Mouse (Mus musculus): ENCODE results near the gene Maff. TPM values are rescaled to one million over a fixed set of nuclear protein-coding genes. Genes with fewer than 3 reads are reported as not detected.

Gene Maff
- polyA plus RNA-seq, 1 experiment, result 8.1 TPM

DNA sequence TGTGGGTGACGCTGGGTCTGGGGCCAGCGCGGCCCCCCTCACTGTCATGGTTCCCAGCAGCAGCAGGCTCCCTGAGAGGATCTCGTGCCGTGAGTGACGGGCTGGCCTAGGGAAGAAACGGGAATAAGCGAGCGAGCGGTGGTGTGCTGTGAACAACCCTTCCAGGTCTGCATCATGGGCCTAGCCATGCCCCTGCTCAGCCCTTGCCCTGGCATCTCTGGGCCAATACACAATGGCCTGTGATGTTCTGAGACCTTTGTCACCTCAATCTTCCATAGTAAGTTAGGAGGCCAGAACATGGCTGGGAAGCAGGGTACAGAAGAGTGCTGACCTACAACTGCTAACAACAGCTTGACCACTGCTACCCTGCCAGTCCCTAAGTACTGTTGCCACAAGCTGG lies 32.2 kb downstream of the Maff start:
- Histone ChIP-seq H3K27ac (ENCODE audit: control insufficient read depth, insufficient read depth, low read length) (no peak overlapping the region), H3K4me3 (ENCODE audit: control insufficient read depth, insufficient read depth, low read length) (no peak overlapping the region), H3K27me3 (ENCODE audit: control insufficient read depth, insufficient read depth, low read length) (no peaks in the 10 kb centered on the region), H3K4me1 (replicated peaks; ENCODE audit: control insufficient read depth, insufficient read depth, low read length) (peaks cover 57% of the 10 kb centered on the region), H3K36me3 (ENCODE audit: control insufficient read depth, insufficient read depth, low read length) (peaks cover 7% of the 10 kb centered on the region)
- TF ChIP-seq CTCF (IDR thresholded peaks at IDR 0.05; ENCODE audit: borderline replicate concordance, control insufficient read depth, extremely low read depth, insufficient read depth, low read length, poor library complexity) (no peak), POLR2A (IDR thresholded peaks at IDR 0.05; ENCODE audit: control insufficient read depth, extremely low read depth, insufficient read depth, low read length, poor library complexity) (no peak)
- over 99% methylated on average over 10 of the region's 10 CpGs for WGBS
- no peak for DNase-seq

DNA sequence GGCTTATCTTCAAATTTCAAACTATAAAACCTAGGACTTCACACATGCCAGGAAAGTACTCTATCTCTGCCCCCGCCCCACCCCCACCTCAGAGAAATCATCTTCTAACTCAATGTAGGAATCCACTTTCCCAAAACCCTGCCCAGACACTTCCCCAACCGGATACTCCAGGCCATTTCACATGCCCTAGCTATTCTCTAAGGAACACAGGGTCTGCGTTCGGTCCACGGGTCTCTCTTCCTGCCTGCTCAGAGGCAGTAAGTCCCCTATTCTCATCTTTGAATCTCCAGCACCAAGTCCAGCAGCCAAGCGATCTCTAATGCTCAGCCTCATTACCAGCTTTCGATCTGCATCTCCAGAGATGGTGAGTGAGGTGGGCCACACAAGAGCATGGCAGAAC lies 33.2 kb downstream of the Maff start:
- H3K36me3 ChIP-seq (ENCODE audit: control insufficient read depth, insufficient read depth, low read length), result peaks cover 7% of the 10 kb centered on the region
- H3K27ac ChIP-seq (ENCODE audit: control insufficient read depth, insufficient read depth, low read length), result no peak overlapping the region
- no peaks in the 10 kb centered on the region for H3K27me3 ChIP-seq (ENCODE audit: control insufficient read depth, insufficient read depth, low read length)
- TF ChIP-seq POLR2A (IDR thresholded peaks at IDR 0.05; ENCODE audit: control insufficient read depth, extremely low read depth, insufficient read depth, low read length, poor library complexity) (no peak), CTCF (IDR thresholded peaks at IDR 0.05; ENCODE audit: borderline replicate concordance, control insufficient read depth, extremely low read depth, insufficient read depth, low read length, poor library complexity) (no peak)
- DNase-seq, result no peak
- peaks cover 47% of the 10 kb centered on the region for H3K4me1 ChIP-seq (replicated peaks; ENCODE audit: control insufficient read depth, insufficient read depth, low read length)
- WGBS, result 94% methylated on average over 7 of the region's 7 CpGs
- H3K4me3 ChIP-seq (ENCODE audit: control insufficient read depth, insufficient read depth, low read length), result no peak overlapping the region

DNA sequence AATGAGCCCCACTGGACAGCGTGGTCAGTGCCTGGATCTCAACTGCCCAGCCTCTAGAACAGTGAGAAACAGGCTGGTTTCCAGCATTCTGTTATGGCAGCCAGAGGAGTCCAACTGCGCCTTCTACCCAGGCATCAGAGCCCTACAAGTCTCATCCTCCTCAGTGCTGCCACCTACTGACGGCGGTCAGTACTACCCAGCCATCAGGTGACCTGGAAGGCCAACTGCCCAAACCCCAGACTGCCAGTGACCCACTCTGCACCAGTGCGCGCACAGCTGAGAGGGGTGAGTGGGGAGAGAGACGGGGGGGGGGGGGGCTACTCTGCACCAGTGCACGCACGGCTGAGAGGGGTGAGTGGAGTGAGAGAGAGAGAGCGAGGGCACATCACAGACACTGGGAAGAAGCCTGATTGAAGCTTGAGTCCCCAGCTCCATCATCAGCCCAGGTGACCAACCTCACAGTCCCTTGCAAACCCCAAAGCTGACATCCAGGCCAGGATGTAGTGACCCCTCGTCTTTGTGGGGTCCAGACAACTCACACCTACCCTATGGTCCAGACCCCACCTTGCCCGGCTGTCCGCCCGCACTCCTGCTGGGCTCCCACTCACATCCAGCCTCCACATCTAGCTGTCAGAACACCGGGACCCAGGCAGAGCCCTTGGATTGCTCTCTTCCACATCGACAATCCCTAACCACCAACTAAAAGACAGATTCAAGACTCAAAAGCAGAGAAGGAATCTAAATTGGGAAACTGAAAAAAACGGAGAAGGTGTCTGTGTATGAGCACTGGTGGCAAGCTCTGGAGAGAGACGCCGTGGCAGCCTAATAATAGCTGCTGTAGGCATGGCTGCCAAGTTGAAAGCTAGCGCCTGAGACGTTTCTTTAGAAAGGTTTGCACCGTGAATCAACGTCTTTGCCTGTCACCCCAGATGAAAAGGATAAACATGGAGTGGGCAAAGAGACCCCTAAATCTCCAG lies 34.3 kb downstream of the Maff start:
- H3K36me3 ChIP-seq (ENCODE audit: control insufficient read depth, insufficient read depth, low read length), result peaks cover 7% of the 10 kb centered on the region
- H3K4me3 ChIP-seq (ENCODE audit: control insufficient read depth, insufficient read depth, low read length), result no peak overlapping the region
- H3K27ac ChIP-seq (ENCODE audit: control insufficient read depth, insufficient read depth, low read length), result no peak overlapping the region; the same call in 1 of the 2 replicates
- no peaks in the 10 kb centered on the region for H3K27me3 ChIP-seq (ENCODE audit: control insufficient read depth, insufficient read depth, low read length)
- WGBS, result 66% methylated on average over 22 of the region's 23 CpGs
- TF ChIP-seq CTCF (IDR thresholded peaks at IDR 0.05; ENCODE audit: borderline replicate concordance, control insufficient read depth, extremely low read depth, insufficient read depth, low read length, poor library complexity) (peak; percentile 68; the same call in 1 of the 2 replicates), POLR2A (IDR thresholded peaks at IDR 0.05; ENCODE audit: control insufficient read depth, extremely low read depth, insufficient read depth, low read length, poor library complexity) (no peak)
- H3K4me1 ChIP-seq (replicated peaks; ENCODE audit: control insufficient read depth, insufficient read depth, low read length), result peaks cover 36% of the 10 kb centered on the region
- DNase-seq, result peak; percentile 60

DNA sequence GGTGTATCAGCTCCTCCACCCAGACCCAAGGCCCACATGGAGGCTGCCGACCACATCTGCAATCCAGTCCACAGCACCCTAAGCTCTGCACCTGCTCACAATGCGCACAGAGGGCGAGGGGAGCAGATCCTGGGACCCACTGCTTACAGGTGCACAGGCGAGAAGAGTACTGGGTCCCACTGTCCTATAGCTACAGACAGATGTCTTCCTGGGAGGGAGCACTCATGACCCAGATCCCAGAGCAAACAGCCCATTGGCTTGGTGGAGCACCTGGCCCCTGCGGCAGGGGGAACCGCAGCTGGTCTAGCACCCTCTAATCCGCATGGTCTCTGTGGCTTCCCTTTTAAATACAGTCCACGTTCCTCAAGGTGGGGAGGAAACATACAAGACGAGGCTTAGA lies 35.2 kb downstream of the Maff start:
- H3K36me3 ChIP-seq (ENCODE audit: control insufficient read depth, insufficient read depth, low read length), result peaks cover 3% of the 10 kb centered on the region
- peaks cover 35% of the 10 kb centered on the region for H3K4me1 ChIP-seq (replicated peaks; ENCODE audit: control insufficient read depth, insufficient read depth, low read length)
- peak; percentile 66 for DNase-seq
- H3K4me3 ChIP-seq (ENCODE audit: control insufficient read depth, insufficient read depth, low read length), result no peak overlapping the region
- peak overlapping the region; percentile 48 for H3K27ac ChIP-seq (ENCODE audit: control insufficient read depth, insufficient read depth, low read length)
- 22% methylated on average over 9 of the region's 9 CpGs for WGBS
- TF ChIP-seq CTCF (IDR thresholded peaks at IDR 0.05; ENCODE audit: borderline replicate concordance, control insufficient read depth, extremely low read depth, insufficient read depth, low read length, poor library complexity), result no peak
- no peak for TF ChIP-seq POLR2A (IDR thresholded peaks at IDR 0.05; ENCODE audit: control insufficient read depth, extremely low read depth, insufficient read depth, low read length, poor library complexity)
- no peaks in the 10 kb centered on the region for H3K27me3 ChIP-seq (ENCODE audit: control insufficient read depth, insufficient read depth, low read length)

DNA sequence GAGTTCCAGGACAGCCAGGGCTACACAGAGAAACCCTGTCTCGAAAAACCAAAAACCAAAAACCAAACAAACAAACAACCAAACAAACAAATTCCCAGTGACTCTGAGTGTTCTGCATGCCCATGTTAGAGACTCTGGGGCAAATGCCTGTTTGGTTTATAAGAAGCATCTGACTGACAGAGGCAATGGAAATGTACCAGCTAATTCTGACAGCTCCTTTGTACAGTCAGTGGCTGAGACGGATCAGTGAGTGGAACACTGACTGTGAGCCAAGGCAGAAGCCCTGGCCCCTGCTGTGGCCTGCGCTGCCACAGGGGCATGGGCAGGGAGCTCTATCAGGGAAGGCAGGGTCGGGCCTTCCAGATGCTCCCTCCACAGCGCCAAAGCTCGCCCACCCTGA lies 40.7 kb downstream of the Maff start:
- Histone ChIP-seq H3K27ac (ENCODE audit: control insufficient read depth, insufficient read depth, low read length) (no peak overlapping the region), H3K4me3 (ENCODE audit: control insufficient read depth, insufficient read depth, low read length) (no peak overlapping the region), H3K4me1 (replicated peaks; ENCODE audit: control insufficient read depth, insufficient read depth, low read length) (peaks cover 17% of the 10 kb centered on the region), H3K36me3 (ENCODE audit: control insufficient read depth, insufficient read depth, low read length) (no peaks in the 10 kb centered on the region), H3K27me3 (ENCODE audit: control insufficient read depth, insufficient read depth, low read length) (no peaks in the 10 kb centered on the region)
- WGBS, result 91% methylated on average over 6 of the region's 6 CpGs
- no peak for DNase-seq
- TF ChIP-seq CTCF (IDR thresholded peaks at IDR 0.05; ENCODE audit: borderline replicate concordance, control insufficient read depth, extremely low read depth, insufficient read depth, low read length, poor library complexity), result no peak
- TF ChIP-seq POLR2A (IDR thresholded peaks at IDR 0.05; ENCODE audit: control insufficient read depth, extremely low read depth, insufficient read depth, low read length, poor library complexity), result no peak

DNA sequence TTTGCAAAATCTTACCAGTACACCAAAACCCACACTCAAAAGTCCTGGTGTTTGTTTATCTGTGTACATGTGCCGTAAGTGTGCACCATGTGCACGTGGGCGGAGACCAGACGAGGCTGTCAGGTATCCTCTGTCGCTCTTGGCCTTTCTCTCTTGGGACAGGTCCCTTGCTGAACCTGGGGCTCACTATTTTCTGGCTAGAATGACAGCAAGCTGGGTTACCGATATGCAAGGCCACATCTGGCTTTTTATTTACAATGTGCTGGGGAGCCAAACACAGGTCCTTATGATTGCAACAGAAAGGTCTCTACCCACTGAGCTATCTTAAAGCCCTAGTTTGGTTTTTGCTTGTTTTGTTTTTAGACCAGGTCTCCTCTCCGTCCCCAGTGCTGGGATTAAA lies 41.2 kb downstream of the Maff start:
- H3K36me3 ChIP-seq (ENCODE audit: control insufficient read depth, insufficient read depth, low read length), result no peaks in the 10 kb centered on the region
- 93% methylated on average over 7 of the region's 7 CpGs for WGBS
- no peak overlapping the region for H3K4me3 ChIP-seq (ENCODE audit: control insufficient read depth, insufficient read depth, low read length)
- H3K27ac ChIP-seq (ENCODE audit: control insufficient read depth, insufficient read depth, low read length), result no peak overlapping the region
- H3K4me1 ChIP-seq (replicated peaks; ENCODE audit: control insufficient read depth, insufficient read depth, low read length), result peaks cover 13% of the 10 kb centered on the region
- no peak for DNase-seq
- H3K27me3 ChIP-seq (ENCODE audit: control insufficient read depth, insufficient read depth, low read length), result no peaks in the 10 kb centered on the region
- TF ChIP-seq POLR2A (IDR thresholded peaks at IDR 0.05; ENCODE audit: control insufficient read depth, extremely low read depth, insufficient read depth, low read length, poor library complexity) (no peak), CTCF (IDR thresholded peaks at IDR 0.05; ENCODE audit: borderline replicate concordance, control insufficient read depth, extremely low read depth, insufficient read depth, low read length, poor library complexity) (no peak)

Measured in thymus, adult 2 months (tissue).